Mouse (Mus musculus) bone marrow macrophage, adult 2 months (primary cell): ENCODE measurements around the gene Dnajc4.

Experiments
- CTCF ChIP-seq: IDR thresholded peaks from 2 replicates; pipeline ENCODE4 v1.5.1; 2012; ENCODE audit warnings: low read depth, mild to moderate bottlenecking, low read length, moderate library complexity
- POLR2A ChIP-seq: IDR thresholded peaks from 2 replicates; pipeline ENCODE4 v1.6.1; 2012; ENCODE audit warnings: mild to moderate bottlenecking, low read depth, low read length, borderline replicate concordance

GRCm38 (mm10) chr19:6975537-6976521 is 16.5 kb downstream of the Dnajc4 start, which contains the start of gene Plcb3:
- no peak for TF ChIP-seq CTCF
- no peak for TF ChIP-seq POLR2A
